Mouse (Mus musculus) ES-Bruce4 (cell line): ENCODE results near the gene Tab1. TPM values are rescaled to one million over a fixed set of nuclear protein-coding genes. Genes with fewer than 3 reads are reported as not detected.

Source experiments
- H3K27ac ChIP-seq: 2 replicates; pipeline ENCODE4 v1.5.1; 2012; ENCODE audit warnings: low read length, inconsistent platforms; ENCODE audit not compliant: insufficient read depth
- H3K27me3 ChIP-seq: 2 replicates; pipeline ENCODE4 v1.6.1; 2012; ENCODE audit warnings: mild to moderate bottlenecking, low read length, inconsistent platforms; ENCODE audit not compliant: control insufficient read depth, poor library complexity, insufficient read depth, severe bottlenecking
- H3K36me3 ChIP-seq: 2 replicates; pipeline ENCODE4 v1.6.1; 2012; ENCODE audit warnings: inconsistent platforms, mild to moderate bottlenecking, low read length, moderate library complexity; ENCODE audit not compliant: control insufficient read depth, poor library complexity, insufficient read depth, severe bottlenecking
- H3K4me1 ChIP-seq: one replicate; pipeline ENCODE4 v1.8.1; 2011; ENCODE audit warnings: low read length; ENCODE audit not compliant: control insufficient read depth, insufficient read depth
- H3K4me3 ChIP-seq: 2 replicates; pipeline ENCODE4 v1.5.1; 2011; ENCODE audit warnings: low read depth, mild to moderate bottlenecking, low read length
- H3K9ac ChIP-seq: 2 replicates; pipeline ENCODE4 v1.6.1; 2012; ENCODE audit warnings: low read depth, mild to moderate bottlenecking, inconsistent platforms; ENCODE audit not compliant: poor library complexity, severe bottlenecking
- H3K9me3 ChIP-seq: replicated peaks from 2 replicates; pipeline ENCODE4 v1.6.1; 2012; ENCODE audit warnings: mild to moderate bottlenecking, low read length, inconsistent platforms; ENCODE audit not compliant: control insufficient read depth, poor library complexity, insufficient read depth, severe bottlenecking
- CTCF ChIP-seq: IDR thresholded peaks from one replicate; pipeline ENCODE4 v1.8.1; 2011; ENCODE audit warnings: low read depth, low read length
- EP300 ChIP-seq: IDR thresholded peaks from 2 replicates; pipeline ENCODE4 v1.6.1; 2011; ENCODE audit warnings: low read depth, low read length; ENCODE audit not compliant: insufficient read depth
- POLR2A ChIP-seq: IDR thresholded peaks from one replicate; pipeline ENCODE4 v1.8.1; 2011; ENCODE audit warnings: low read length; ENCODE audit not compliant: insufficient read depth
- polyA plus RNA-seq: library from polyadenylated mRNA; stranded (reverse); fragments of >200 nt; gene quantifications from 2 replicates; pipeline ENCODE4 v1.2.4, GENCODE M21; 2011; ENCODE audit warnings: low read depth; ENCODE audit not compliant: missing spikeins, insufficient read depth, insufficient read length

Tab1 gene
- polyA plus RNA-seq, 1 experiment = 15.6 TPM

DNA sequence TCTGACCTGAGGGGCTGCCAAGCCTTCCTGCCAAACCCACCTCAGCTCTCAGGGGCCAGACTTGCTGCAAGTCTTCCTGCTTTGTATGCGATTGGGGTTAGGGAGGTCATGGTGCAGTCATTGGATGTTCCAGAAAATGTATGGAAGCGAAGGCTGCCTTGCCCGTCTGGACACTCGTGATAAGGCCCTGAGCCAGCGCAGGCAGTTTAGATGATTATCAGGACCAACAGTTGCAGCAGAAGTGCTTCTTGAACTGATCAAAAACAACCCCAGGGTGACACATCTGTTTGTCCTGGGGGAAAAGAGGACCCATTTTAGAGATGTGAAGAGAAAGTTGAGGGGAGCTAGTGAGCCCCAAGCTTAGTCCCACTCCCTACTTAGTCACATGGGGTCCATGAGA is 2.2 kb upstream of the Tab1 start:
- H3K4me3 ChIP-seq = no peak overlapping the region
- no peaks in the 10 kb centered on the region for H3K4me1 ChIP-seq
- H3K27me3 ChIP-seq = no peaks in the 10 kb centered on the region
- H3K9me3 ChIP-seq = no peaks in the 10 kb centered on the region
- TF ChIP-seq CTCF = no peak
- no peak for TF ChIP-seq EP300
- no peak for TF ChIP-seq POLR2A
- no peak overlapping the region for H3K27ac ChIP-seq
- H3K9ac ChIP-seq = no peak overlapping the region
- H3K36me3 ChIP-seq = no peaks in the 10 kb centered on the region

DNA sequence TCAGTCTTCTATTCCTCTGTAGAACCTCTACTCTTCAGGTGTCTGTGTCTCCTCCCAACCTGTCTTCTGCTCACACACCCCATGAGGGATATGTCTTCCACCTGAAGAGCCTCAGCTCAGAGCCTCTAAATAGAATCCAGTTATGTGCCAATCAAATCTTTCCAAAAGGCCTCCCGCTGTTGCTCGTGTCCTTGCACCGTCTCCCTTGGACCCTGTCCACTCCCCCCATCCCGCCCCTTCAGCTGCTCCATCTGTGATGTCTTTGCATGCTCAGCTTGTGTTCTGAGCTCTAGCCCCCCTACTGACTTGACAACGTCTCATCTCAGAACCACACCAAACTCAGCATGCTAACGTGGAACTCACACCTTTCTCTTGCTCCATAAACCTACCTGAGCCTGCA is 1.5 kb upstream of the Tab1 start:
- TF ChIP-seq CTCF (no peak), POLR2A (no peak), EP300 (no peak)
- no peak overlapping the region for H3K4me3 ChIP-seq
- H3K4me1 ChIP-seq = no peaks in the 10 kb centered on the region
- H3K36me3 ChIP-seq = no peaks in the 10 kb centered on the region
- no peaks in the 10 kb centered on the region for H3K27me3 ChIP-seq
- H3K9ac ChIP-seq = no peak overlapping the region
- H3K27ac ChIP-seq = no peak overlapping the region
- H3K9me3 ChIP-seq = no peaks in the 10 kb centered on the region

GRCm38 (mm10) chr15:80132452-80132851 is 475 bp upstream of the Tab1 start:
- peaks cover 2% of the 10 kb centered on the region for H3K4me1 ChIP-seq
- H3K27ac ChIP-seq = no peak overlapping the region
- H3K9me3 ChIP-seq = no peaks in the 10 kb centered on the region
- no peak for TF ChIP-seq EP300
- TF ChIP-seq CTCF = no peak
- TF ChIP-seq POLR2A = no peak
- peak overlapping the region; percentile 88 for H3K9ac ChIP-seq
- H3K36me3 ChIP-seq = no peaks in the 10 kb centered on the region
- no peaks in the 10 kb centered on the region for H3K27me3 ChIP-seq
- peak overlapping the region; percentile 12; the same call in 1 of the 2 replicates for H3K4me3 ChIP-seq

GRCm38 (mm10) chr15:80133682-80134449 is 939 bp downstream of the Tab1 start:
- TF ChIP-seq CTCF (no peak), EP300 (no peak), POLR2A (no peak)
- Histone ChIP-seq H3K9ac (peak overlapping the region; percentile 88), H3K27me3 (no peaks in the 10 kb centered on the region), H3K27ac (peak overlapping the region; percentile 63), H3K4me3 (peak overlapping the region; percentile 98), H3K36me3 (no peaks in the 10 kb centered on the region), H3K4me1 (peaks cover 2% of the 10 kb centered on the region), H3K9me3 (no peaks in the 10 kb centered on the region)

DNA sequence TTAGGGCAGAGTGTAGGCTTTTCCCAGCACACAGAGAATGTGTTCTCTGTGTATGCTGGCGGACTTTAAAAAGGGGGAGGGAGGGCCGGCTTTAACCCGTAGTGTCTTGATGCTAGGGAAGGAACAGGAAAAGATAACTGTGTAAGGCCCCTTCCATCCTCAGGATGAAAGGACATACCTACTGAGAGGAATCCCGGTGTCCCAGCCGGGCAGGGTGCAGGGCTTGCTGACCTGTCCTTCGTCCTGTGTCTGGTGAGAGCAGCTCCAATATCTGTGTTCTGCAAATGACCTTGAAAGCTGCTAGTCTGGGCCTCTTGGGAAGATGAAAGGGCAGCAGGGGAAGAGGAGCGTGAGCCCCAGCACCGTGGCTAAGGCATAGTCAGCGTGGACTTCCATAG is 1.5 kb downstream of the Tab1 start:
- Histone ChIP-seq H3K27ac (0 out of 2 replicates have a peak overlapping the region, but pooled peaks have one; percentile 63), H3K4me1 (peaks cover 3% of the 10 kb centered on the region), H3K9me3 (no peaks in the 10 kb centered on the region), H3K27me3 (no peaks in the 10 kb centered on the region), H3K9ac (peak overlapping the region; percentile 88), H3K4me3 (peak overlapping the region; percentile 12; the same call in 1 of the 2 replicates), H3K36me3 (0 out of 2 replicates have a peak, but pooled peaks cover 2% of the 10 kb centered on the region)
- TF ChIP-seq EP300 = no peak
- TF ChIP-seq POLR2A = no peak
- no peak for TF ChIP-seq CTCF

DNA sequence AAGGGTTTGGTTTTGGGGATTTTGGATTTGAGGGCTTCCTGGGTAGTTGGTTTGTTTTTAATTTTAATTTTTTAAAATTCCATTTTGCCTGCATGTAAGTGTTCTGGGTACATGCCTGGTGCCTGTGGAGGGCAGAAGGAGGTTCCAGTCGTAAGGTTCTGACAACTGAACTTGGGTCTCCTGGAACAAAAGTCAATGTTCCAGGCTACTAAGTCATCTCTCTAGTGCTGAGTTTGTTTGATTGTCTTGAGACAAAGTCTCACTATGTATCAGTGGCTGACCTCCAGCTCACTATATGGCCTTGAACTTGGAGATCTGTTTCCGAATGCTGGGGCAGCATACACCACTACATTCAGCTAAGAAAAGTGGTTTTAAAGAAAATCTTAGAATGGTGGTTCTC is 2.6 kb downstream of the Tab1 start:
- Histone ChIP-seq H3K27ac (no peak overlapping the region), H3K4me1 (peaks cover 3% of the 10 kb centered on the region), H3K27me3 (no peaks in the 10 kb centered on the region), H3K9me3 (no peaks in the 10 kb centered on the region), H3K4me3 (no peak overlapping the region), H3K9ac (no peak overlapping the region), H3K36me3 (0 out of 2 replicates have a peak, but pooled peaks cover 2% of the 10 kb centered on the region)
- TF ChIP-seq EP300 = no peak
- TF ChIP-seq CTCF = no peak
- TF ChIP-seq POLR2A = no peak
